Mouse (Mus musculus) heart, postnatal 25 days (tissue): ENCODE results near the gene Pdx1. TPM values are rescaled to one million over a fixed set of nuclear protein-coding genes. Genes with fewer than 3 reads are reported as not detected.
A peak's percentile ranks its signal among the peaks of the same experiment; 100 is the strongest.

Experiments
- DNase-seq: peaks from one replicate; pipeline ENCODE4 v3.0.0; 2022; ENCODE audit warnings: low spot score
- intact Hi-C: fragments of 180-260 bp; cut with DNase I; formaldehyde crosslinking; loops from one replicate; pipeline ENCODE4 v1.15.1; 2025
- total RNA-seq, 2 experiments: library from RNA; stranded (reverse); gene quantifications; 2 replicates each; pipeline ENCODE4 v1.2.3; 2021

Gene Pdx1
- not detected for total RNA-seq

- DNase-seq, result no peak
- intact Hi-C loops, result no loop called here
Observed at GRCm38 (mm10) chr5:147269926-147270672, at the start of gene Pdx1. Gene Pdx1, plus strand, starts transcription at chr5:147269959.

- intact Hi-C loops, result loop anchor here (1.0 to 10.0 kb wide), 6 partner anchors 90 to 553 kb away; no protein-coding TSS in a partner anchor
Observed at GRCm38 (mm10) chr5:147227354-147228112, 42.2 kb upstream of the Pdx1 start.

GRCm38 (mm10) chr5:147235406-147236309 lies 34.1 kb upstream of the Pdx1 start:
- DNase-seq, result no peak
- intact Hi-C loops, result no loop called here

More at GRCm38 (mm10) chr5:147227354-147228112, 42.2 kb upstream of the Pdx1 start:
- DNase-seq, result peak; percentile 27

- intact Hi-C loops, result no loop called here
- DNase-seq, result no peak
Observed at GRCm38 (mm10) chr5:147243908-147244307, 25.9 kb upstream of the Pdx1 start.

GRCm38 (mm10) chr5:147260189-147260588 lies 9.6 kb upstream of the Pdx1 start:
- intact Hi-C loops, result no loop called here
- no peak for DNase-seq

GRCm38 (mm10) chr5:147260778-147261177 lies 9.0 kb upstream of the Pdx1 start:
- intact Hi-C loops, result no loop called here
- no peak for DNase-seq

GRCm38 (mm10) chr5:147261899-147262541 lies 7.7 kb upstream of the Pdx1 start:
- intact Hi-C loops, result no loop called here
- DNase-seq, result no peak

- DNase-seq, result no peak
- intact Hi-C loops, result no loop called here
Observed at GRCm38 (mm10) chr5:147263945-147264344, 5.8 kb upstream of the Pdx1 start.

- intact Hi-C loops, result no loop called here
Observed at GRCm38 (mm10) chr5:147267434-147267833, 2.3 kb upstream of the Pdx1 start.

GRCm38 (mm10) chr5:147268728-147269127 lies 1.0 kb upstream of the Pdx1 start:
- no peak for DNase-seq

More at GRCm38 (mm10) chr5:147267434-147267833, 2.3 kb upstream of the Pdx1 start:
- DNase-seq, result no peak

GRCm38 (mm10) chr5:147269371-147269770 lies 388 bp upstream of the Pdx1 start:
- DNase-seq, result no peak
- intact Hi-C loops, result no loop called here

More at GRCm38 (mm10) chr5:147268728-147269127, 1.0 kb upstream of the Pdx1 start:
- intact Hi-C loops, result no loop called here

GRCm38 (mm10) chr5:147270673-147271655 lies 1.2 kb downstream of the Pdx1 start:
- intact Hi-C loops, result no loop called here
- no peak for DNase-seq

GRCm38 (mm10) chr5:147272046-147272807 lies 2.5 kb downstream of the Pdx1 start:
- DNase-seq, result no peak
- intact Hi-C loops, result no loop called here

GRCm38 (mm10) chr5:147272808-147273345 lies 3.1 kb downstream of the Pdx1 start:
- no peak for DNase-seq
- intact Hi-C loops, result no loop called here

- intact Hi-C loops, result no loop called here
- DNase-seq, result no peak
Observed at GRCm38 (mm10) chr5:147274174-147275141, 4.7 kb downstream of the Pdx1 start.

- DNase-seq, result no peak
- intact Hi-C loops, result no loop called here
Observed at GRCm38 (mm10) chr5:147275761-147276160, 6.0 kb downstream of the Pdx1 start.
